Mouse (Mus musculus) thymus, adult 2 months (tissue): ENCODE data around the gene Rptn.

Source experiments
- CTCF ChIP-seq: fragments of 200-500 bp; IDR thresholded peaks from 2 replicates; pipeline ENCODE4 v1.5.1; 2012; ENCODE audit warnings: mild to moderate bottlenecking, control low read depth, low read length, moderate library complexity, borderline replicate concordance; ENCODE audit not compliant: control insufficient read depth, poor library complexity, insufficient read depth; ENCODE audit errors: extremely low read depth
- POLR2A ChIP-seq: fragments of 200-500 bp; IDR thresholded peaks from 2 replicates; pipeline ENCODE4 v1.6.1; 2012; ENCODE audit warnings: mild to moderate bottlenecking, low read length, control low read depth, moderate library complexity; ENCODE audit not compliant: control insufficient read depth, poor library complexity, insufficient read depth; ENCODE audit errors: extremely low read depth

GRCm38 (mm10) chr3:93406992-93407391 is 13.5 kb downstream of the Rptn start:
- TF ChIP-seq CTCF (no peak), POLR2A (no peak)
